ENCODE assay signal across 8 mouse cellular contexts in the genomic region with DNA sequence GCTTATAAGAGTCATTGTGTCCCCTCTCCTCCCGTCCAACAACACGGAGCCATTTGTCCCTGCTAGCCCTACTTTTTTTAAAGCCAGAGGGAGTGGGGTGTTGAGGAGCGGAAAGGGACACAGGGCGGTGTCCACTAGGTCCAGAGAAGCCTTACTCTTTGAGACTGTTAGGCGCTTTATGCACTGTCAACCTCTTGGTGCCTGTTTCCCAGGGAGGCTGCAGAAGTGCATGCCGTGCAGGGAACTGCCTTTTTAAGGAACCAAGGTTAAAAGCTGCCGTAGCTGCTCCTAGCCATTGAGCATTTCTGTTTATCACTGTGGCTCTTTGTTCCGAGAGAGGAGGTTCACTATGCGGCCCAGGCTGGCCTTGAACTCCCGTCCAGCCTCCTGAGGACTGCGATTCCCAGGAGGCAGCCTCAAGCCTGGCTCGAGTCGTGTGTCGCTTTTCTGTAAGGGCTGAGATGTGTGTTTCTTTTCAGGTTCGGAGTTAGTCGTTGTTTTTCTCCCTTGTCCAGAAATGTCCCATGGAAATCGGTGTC. TPM values are rescaled to one million over a fixed set of nuclear protein-coding genes. Genes with fewer than 3 reads are reported as not detected.
DNase-seq lines count a peak whose midpoint lies in the region; ATAC-seq lines count a peak whose summit lies in the region.

No protein-coding gene starts in this region.

- no peak overlapping the region for H3K27ac ChIP-seq in heart, embryonic 16.5 days (ENCODE audit: low read length)
- H3K27ac ChIP-seq in hindbrain, embryonic 15.5 days (replicated peaks): peak overlapping the region; percentile 85
- peak overlapping the region; percentile 88 for H3K27ac ChIP-seq in midbrain, embryonic 12.5 days (replicated peaks)

- H3K27me3 ChIP-seq in heart, embryonic 16.5 days (ENCODE audit: control insufficient read depth, insufficient read depth, low read length): no peaks in the 10 kb centered on the region
- no peaks in the 10 kb centered on the region for H3K27me3 ChIP-seq in hindbrain, embryonic 15.5 days
- no peaks in the 10 kb centered on the region for H3K27me3 ChIP-seq in midbrain, embryonic 12.5 days

- ATAC-seq in heart, embryonic 16.5 days (replicated peaks; ENCODE audit: extremely low read depth, insufficient read depth, low FRiP score): no peak
- peak; percentile 13; the same call in 1 of the 2 replicates for ATAC-seq in common myeloid progenitor, adult 5-6 weeks (replicated peaks; ENCODE audit: low read depth, poor library complexity, severe bottlenecking)
- 0 out of 2 replicates have a peak, but pooled peaks have one; percentile 5 for ATAC-seq in hindbrain, embryonic 15.5 days (ENCODE audit: low FRiP score, low read depth)
- no peak for ATAC-seq in midbrain, embryonic 12.5 days (ENCODE audit: low FRiP score, low read depth)
- ATAC-seq in monocyte, adult 5-6 weeks (replicated peaks; ENCODE audit: insufficient number of reproducible peaks, low FRiP score, low TSS enrichment, poor library complexity, severe bottlenecking): no peak

- H3K4me3 ChIP-seq in heart, embryonic 16.5 days (ENCODE audit: low read length): peak overlapping the region; percentile 91
- peak overlapping the region; percentile 62 for H3K4me3 ChIP-seq in hindbrain, embryonic 15.5 days
- H3K4me3 ChIP-seq in midbrain, embryonic 12.5 days: peak overlapping the region; percentile 100

- H3K4me1 ChIP-seq in heart, embryonic 16.5 days (ENCODE audit: control insufficient read depth, insufficient read depth, low read length): peaks cover 18% of the 10 kb centered on the region
- peaks cover 26% of the 10 kb centered on the region for H3K4me1 ChIP-seq in hindbrain, embryonic 15.5 days (replicated peaks)
- peaks cover 38% of the 10 kb centered on the region for H3K4me1 ChIP-seq in midbrain, embryonic 12.5 days

- no peak for DNase-seq in heart, postnatal 4 days
- DNase-seq in frontal cortex, postnatal 36 days (ENCODE audit: low spot score in 2 of 2): no peak
- no peak for DNase-seq in gastrocnemius, postnatal 10 days

- 66% methylated on average over 17 of the region's 17 CpGs for WGBS in heart, embryonic 16.5 days
- WGBS in hindbrain, embryonic 15.5 days: 40% methylated on average over 17 of the region's 17 CpGs
- WGBS in midbrain, embryonic 12.5 days: 48% methylated on average over 17 of the region's 17 CpGs

- peak overlapping the region; percentile 40; the same call in 1 of the 2 replicates for H3K9ac ChIP-seq in heart, embryonic 16.5 days (ENCODE audit: low read length)
- peak overlapping the region; percentile 73 for H3K9ac ChIP-seq in hindbrain, embryonic 15.5 days
- H3K9ac ChIP-seq in midbrain, embryonic 12.5 days (replicated peaks): peak overlapping the region; percentile 99

- 0 out of 2 replicates have a peak, but pooled peaks cover 2% of the 10 kb centered on the region for H3K9me3 ChIP-seq in heart, embryonic 16.5 days (replicated peaks; ENCODE audit: control insufficient read depth, low read length)
- H3K9me3 ChIP-seq in hindbrain, embryonic 15.5 days: no peaks in the 10 kb centered on the region
- no peaks in the 10 kb centered on the region for H3K9me3 ChIP-seq in midbrain, embryonic 12.5 days

- H3K4me2 ChIP-seq in heart, embryonic 16.5 days (ENCODE audit: low read depth, low read length): peak overlapping the region; percentile 90
- peak overlapping the region; percentile 74 for H3K4me2 ChIP-seq in hindbrain, embryonic 15.5 days
- H3K4me2 ChIP-seq in midbrain, embryonic 12.5 days (replicated peaks): peak overlapping the region; percentile 82

- H3K36me3 ChIP-seq in heart, embryonic 16.5 days (ENCODE audit: control insufficient read depth, insufficient read depth): peaks cover 28% of the 10 kb centered on the region
- peaks cover 8% of the 10 kb centered on the region for H3K36me3 ChIP-seq in hindbrain, embryonic 15.5 days
- peaks cover 43% of the 10 kb centered on the region for H3K36me3 ChIP-seq in midbrain, embryonic 12.5 days

RNA-seq across cellular contexts. Expression of a gene that starts 1.7 kb away (rescaled TPM):
- polyA plus RNA-seq in heart, embryonic 16.5 days (2015; fragmentation: Nextera tagmentation; extraction: Ambion mirVana): 51.5 and 53.1 TPM in 2 replicates
- 10 to 100 TPM; 59.3 to 62.4 TPM for total RNA-seq in heart, postnatal 4 days (2021)
- total RNA-seq in common myeloid progenitor, adult 5-6 weeks (2017): 16.1 and 32.3 TPM in 2 replicates
- polyA plus RNA-seq in hindbrain, embryonic 15.5 days (2015; fragmentation: Nextera tagmentation; extraction: Ambion mirVana): 148 and 159 TPM in 2 replicates
- polyA plus RNA-seq in midbrain, embryonic 12.5 days (2016; fragmentation: Nextera tagmentation; extraction: Ambion mirVana): 146 and 153 TPM in 2 replicates
- 10 to 100 TPM; 17.3 to 21.9 TPM for total RNA-seq in gastrocnemius, postnatal 10 days (2021)
- total RNA-seq in monocyte, adult 5-6 weeks (2017): 7.4 to 11.1 TPM (median 10.7 TPM) in 3 replicates

RNA-seq across cellular contexts. Expression of a gene that starts 49.3 kb away (rescaled TPM):
- polyA plus RNA-seq in heart, embryonic 16.5 days (2015; fragmentation: Nextera tagmentation; extraction: Ambion mirVana): 9.8 and 10.6 TPM in 2 replicates
- total RNA-seq in heart, postnatal 4 days (2021): 10 to 100 TPM; 57.1 to 58.8 TPM
- total RNA-seq in common myeloid progenitor, adult 5-6 weeks (2017): not detected in 2 replicates
- 2.9 and 3.5 TPM in 2 replicates for polyA plus RNA-seq in hindbrain, embryonic 15.5 days (2015; fragmentation: Nextera tagmentation; extraction: Ambion mirVana)
- 1.5 and 1.8 TPM in 2 replicates for polyA plus RNA-seq in midbrain, embryonic 12.5 days (2016; fragmentation: Nextera tagmentation; extraction: Ambion mirVana)
- total RNA-seq in gastrocnemius, postnatal 10 days (2021): 1 to 10 TPM in 1 of 2 experiments, under 1 TPM in 1; 0.70 to 1.4 TPM
- total RNA-seq in monocyte, adult 5-6 weeks (2017): 1.9 to 6.9 TPM (median 2.7 TPM) in 3 replicates

Comparison
In these comparisons a context has a peak if more than half of its experiments do, and no peak if none do; other contexts are left out.
1. ATAC-seq: peak in common myeloid progenitor, adult 5-6 weeks (single experiment) and hindbrain, embryonic 15.5 days (single experiment); none in heart, embryonic 16.5 days (single experiment), midbrain, embryonic 12.5 days (single experiment) and monocyte, adult 5-6 weeks (single experiment).
2. H3K9ac ChIP-seq: peak in every context shown above with its lines; median percentile 99 in midbrain, embryonic 12.5 days; 73 in hindbrain, embryonic 15.5 days; 40 in heart, embryonic 16.5 days.
3. Peak in every context shown above with its lines, with median percentiles within 50 percentile points of each other: H3K4me2 ChIP-seq and H3K4me3 ChIP-seq.